Mouse (Mus musculus) spleen, adult 2 months (tissue): ENCODE results near the gene Gm20388.

Experiments used
- CTCF ChIP-seq: fragments of 200-500 bp; IDR thresholded peaks from 2 replicates; pipeline ENCODE4 v1.5.1; 2011; ENCODE audit warnings: mild to moderate bottlenecking, inconsistent platforms; ENCODE audit not compliant: insufficient read depth, insufficient read length, insufficient replicate concordance; ENCODE audit errors: extremely low read depth
- POLR2A ChIP-seq: fragments of 200-500 bp; IDR thresholded peaks from 2 replicates; pipeline ENCODE4 v1.6.1; 2011; ENCODE audit warnings: low read depth, low read length, inconsistent platforms

DNA sequence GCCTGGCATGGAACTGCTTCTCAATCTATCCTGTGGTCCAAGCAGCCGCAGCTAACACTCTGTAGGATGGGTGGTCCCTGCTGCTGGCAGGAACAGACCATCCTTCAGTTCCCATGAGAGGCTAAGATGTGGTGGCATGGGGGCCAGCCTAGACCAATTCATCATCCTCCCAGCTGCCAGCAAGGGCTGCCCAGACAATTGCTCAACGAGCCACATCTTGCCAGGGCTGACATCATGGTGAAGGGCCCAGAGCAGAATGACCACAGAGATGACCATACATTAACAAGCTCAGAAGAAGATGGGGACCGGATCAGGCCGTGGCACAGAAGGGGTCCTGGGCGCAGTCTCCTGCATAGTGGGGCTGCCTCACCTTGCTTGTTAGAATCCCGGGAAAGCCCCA lies 700.2 kb downstream of the Gm20388 start:
- TF ChIP-seq CTCF (no peak), POLR2A (no peak)
